Mouse (Mus musculus): ENCODE measurements around the gene Dpp3.

- TF ChIP-seq CTCF (IDR thresholded peaks at IDR 0.05; ENCODE audit: control insufficient read depth, insufficient read depth, insufficient read length) (no peak), USF1 (IDR thresholded peaks at IDR 0.05; ENCODE audit: low read depth) (no peak), MAX (IDR thresholded peaks at IDR 0.05) (no peak), CEBPB (IDR thresholded peaks at IDR 0.05; ENCODE audit: low read depth) (peak; percentile 59)
These were observed 50.3 kb downstream of the Dpp3 start, which contains the start of gene Actn3 for GRCm38 (mm10) chr19:4877785-4878184.
